Mouse (Mus musculus) heart, adult 9 months (tissue): ENCODE measurements around the gene Rcor3.

Source experiments
- DNase-seq, 2 experiments: peaks; one replicate each; pipeline ENCODE4 v3.0.0; 2022; ENCODE audit warnings: low spot score in 2 of 2

The Rcor3 gene

DNA sequence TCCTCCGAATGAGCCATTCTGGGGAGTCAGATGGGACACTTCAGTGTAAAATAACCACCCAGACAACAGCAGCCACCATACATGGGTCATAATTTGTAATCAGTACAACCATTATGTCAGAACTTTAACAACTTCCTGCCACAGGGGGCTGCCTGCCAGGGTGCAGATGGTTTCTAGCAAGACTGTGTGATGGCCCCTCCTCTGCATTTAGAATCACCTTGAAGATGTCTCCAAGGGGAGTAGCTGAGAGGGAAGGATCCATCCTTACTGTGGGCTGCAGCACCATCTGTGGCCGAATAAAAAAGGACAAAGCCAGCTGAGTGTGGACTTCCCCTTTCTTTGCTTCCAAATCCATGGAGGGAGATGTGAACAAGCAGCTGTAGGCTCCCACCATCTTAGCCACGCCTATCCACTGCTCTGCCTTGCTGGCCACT, 67.2 kb downstream of the Rcor3 start:
- peak; percentile 59 to 64 for DNase-seq

DNA sequence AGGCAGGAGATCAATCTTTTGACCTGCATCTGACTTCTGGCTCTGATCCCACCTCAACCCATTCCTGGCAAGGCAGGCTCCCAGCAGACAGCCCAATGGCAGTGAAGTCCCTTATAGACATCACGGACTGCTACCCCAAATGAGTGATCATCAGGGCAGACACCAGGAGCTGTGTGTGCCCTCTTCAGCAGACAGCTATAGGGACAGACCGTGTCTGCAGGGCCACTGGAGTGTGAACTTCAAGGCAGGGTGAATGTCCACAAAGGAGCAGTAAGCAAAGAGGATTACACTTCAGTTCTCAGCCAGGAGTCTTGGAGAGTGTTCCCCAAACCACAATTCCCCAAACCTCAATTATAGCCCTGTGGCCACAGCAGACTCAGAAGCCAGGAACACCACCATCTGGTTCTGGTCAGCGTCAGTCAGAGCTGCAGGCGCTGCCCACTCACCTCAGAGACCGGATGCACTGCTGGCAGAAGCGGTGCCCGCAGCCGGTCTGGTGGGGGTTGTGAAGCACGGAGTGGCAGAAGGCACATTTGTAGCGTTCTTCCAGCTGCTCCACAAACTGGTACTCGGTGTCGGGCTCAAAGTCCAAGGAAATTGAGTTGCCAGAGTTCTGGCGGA, 67.8 kb downstream of the Rcor3 start:
- peak in 1 of 2 experiments; percentile 72 for DNase-seq

DNA sequence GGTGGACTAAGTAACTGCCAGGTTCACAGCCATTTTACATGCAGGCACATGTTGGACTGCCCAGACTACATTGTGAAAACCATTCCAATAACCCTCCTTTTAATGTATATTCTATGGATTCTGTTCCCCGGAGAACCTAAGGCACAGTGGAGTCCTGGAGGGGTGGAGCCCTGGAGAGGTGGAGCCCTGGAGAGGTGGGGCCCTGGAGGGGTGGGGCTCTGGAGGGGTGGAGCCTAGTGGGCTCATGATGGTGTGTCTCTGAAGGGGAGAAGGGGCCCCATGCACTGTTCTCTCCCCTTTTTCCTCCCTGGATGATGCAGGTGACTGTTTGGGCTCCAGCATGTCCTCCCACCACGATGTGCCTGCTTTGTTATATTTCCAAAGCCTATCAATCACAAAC, 69.7 kb downstream of the Rcor3 start:
- DNase-seq = no peak

- DNase-seq = no peak
Observed at GRCm38 (mm10) chr1:192066956-192067355, 70.9 kb downstream of the Rcor3 start.

DNA sequence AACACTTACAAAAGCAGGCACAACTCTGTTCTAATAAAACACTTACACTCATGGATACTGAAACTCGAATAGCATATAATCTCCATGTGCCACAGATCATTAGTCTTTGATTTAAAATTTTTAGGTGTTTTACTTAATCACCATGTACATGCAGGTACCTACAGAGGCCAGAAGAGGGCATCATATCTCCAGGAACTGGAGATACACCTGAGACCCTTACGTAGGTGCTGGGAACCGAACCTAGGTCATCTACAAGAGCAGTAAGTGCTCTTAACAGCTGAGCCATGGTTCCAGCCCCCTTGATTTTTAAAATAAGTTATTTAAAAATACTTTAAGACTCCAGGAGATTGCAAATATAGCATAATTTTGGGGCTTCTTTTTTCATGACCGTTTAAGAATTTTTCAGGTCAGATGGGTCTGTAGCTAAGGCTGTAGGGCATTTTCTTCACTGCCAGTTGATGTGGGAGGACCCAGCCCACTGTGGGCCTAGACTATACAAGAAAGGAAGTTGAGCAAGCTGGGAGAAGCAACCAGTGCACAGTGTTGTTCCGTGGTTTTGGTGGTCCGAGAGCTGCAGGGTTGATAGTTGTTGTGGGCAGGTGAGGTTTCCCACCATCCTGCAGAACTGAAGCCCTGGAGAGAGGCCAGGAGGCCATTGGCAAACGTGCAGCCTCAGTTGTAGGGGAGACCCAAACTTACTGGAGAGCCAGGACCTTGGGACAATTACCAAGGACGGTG, 74.5 kb downstream of the Rcor3 start:
- DNase-seq = no peak

DNA sequence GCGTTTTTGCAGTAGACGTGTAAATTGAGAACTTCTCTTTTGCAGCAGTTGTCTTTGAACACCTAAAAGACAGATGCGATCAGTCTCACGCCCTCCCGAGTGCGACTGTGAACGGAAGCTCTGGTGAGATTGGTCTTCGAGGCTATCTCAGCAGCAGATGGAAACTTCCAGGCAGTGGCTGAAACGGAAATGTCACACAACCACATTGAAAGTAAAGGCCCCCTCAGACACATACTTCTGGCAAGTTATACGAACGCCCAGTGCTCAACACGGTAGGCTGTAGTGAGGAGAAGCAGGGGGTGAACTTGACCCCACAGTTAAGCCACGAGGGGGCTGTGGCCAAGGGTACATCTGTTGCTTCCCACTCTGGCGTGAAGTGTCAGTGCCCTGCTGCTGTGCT, 75.2 kb downstream of the Rcor3 start:
- no peak for DNase-seq

- peak; percentile 81 to 86 for DNase-seq
Observed at GRCm38 (mm10) chr1:192061666-192062306, 76.1 kb downstream of the Rcor3 start.

DNA sequence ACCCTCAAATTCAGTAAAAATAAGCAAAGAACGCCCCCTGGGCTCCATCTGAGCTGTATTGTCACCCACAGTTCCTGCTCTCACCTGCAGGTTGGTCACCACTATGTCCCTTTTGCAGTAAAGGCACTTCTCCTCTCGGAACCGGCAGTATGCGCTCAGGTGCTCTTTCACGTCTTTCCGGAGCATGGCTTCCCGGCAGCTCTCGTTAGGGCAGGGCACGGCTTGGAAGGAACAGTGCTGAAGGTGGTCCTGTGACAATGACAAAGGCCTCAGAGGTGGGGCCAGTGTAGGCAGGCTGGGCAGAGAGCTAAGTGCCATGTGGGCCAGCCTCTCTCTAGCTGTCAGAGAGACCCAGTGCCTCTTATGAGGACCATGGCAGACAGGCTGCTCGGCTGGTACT, 79.0 kb downstream of the Rcor3 start:
- DNase-seq = no peak

- DNase-seq = no peak
Observed at GRCm38 (mm10) chr1:192053726-192054125, 84.1 kb downstream of the Rcor3 start.

DNA sequence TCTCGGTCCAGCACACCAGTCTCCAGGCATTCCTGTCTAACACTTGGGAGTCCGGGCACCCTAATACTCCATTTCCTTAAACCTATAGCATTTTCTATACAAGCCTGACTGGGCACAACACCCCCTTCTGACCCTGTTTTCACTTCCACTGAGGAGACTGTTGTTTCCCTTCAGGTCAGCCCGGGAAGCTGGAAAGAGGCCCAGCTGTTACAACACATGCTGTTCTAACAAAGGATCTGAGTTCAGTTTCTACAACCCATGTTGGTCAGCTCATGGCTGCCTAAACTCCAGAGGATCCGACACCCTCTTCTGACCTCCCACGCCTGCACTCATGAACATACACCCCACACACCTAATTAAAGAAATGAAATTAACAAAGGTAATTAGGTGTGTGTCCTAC, 84.9 kb downstream of the Rcor3 start:
- peak in 1 of 2 experiments; percentile 47 for DNase-seq

DNA sequence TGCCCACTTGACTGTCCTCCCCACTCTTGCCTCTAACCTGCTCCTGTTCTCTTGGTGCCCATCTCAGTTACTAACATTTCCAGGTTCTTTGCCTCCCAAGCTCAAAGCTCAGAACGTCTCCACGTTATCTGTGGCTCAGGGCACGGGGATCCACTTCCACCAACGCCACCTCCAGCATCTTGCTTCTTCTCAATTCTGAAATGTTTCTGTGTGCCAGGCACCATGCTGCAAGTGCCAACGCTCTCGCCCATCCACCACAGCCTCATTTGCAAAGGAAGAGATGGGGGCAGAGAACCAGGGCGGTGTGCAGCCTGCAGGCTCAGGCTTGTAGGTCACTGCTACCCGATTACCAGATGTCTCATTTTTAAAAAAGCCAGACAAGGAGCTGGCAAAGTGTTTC, 85.4 kb downstream of the Rcor3 start:
- DNase-seq = no peak
